Mouse (Mus musculus) C2C12 (cell line): ENCODE data around the gene Slco3a1.

ENCODE experiments used
- CTCF ChIP-seq: IDR thresholded peaks from one replicate; pipeline ENCODE4 v1.5.1; 2011; ENCODE audit not compliant: control insufficient read depth, insufficient read depth, insufficient read length
- MAX ChIP-seq: IDR thresholded peaks from one replicate; pipeline ENCODE4 v1.6.1; 2011; ENCODE audit warnings: mild to moderate bottlenecking, control low read depth
- MYOD1 ChIP-seq: IDR thresholded peaks from one replicate; pipeline ENCODE4 v1.6.1; 2011; ENCODE audit warnings: low read depth; ENCODE audit not compliant: control insufficient read depth, insufficient read length

GRCm38 (mm10) chr7:74544306-74544705 is 10.3 kb downstream of the Slco3a1 start:
- TF ChIP-seq CTCF (no peak), MAX (no peak), MYOD1 (no peak)
